Mouse (Mus musculus) heart, adult 9 months (tissue): ENCODE data around the gene Acvr1b.

ENCODE experiments used
- DNase-seq, 2 experiments: peaks; one replicate each; pipeline ENCODE4 v3.0.0; 2022; ENCODE audit warnings: low spot score in 2 of 2

Acvr1b gene

GRCm38 (mm10) chr15:101175131-101175460 is 1.2 kb downstream of the Acvr1b start:
- DNase-seq, result no peak

GRCm38 (mm10) chr15:101175613-101176283 is 1.9 kb downstream of the Acvr1b start:
- DNase-seq, result no peak

GRCm38 (mm10) chr15:101176284-101176680 is 2.4 kb downstream of the Acvr1b start:
- DNase-seq, result peak in 1 of 2 experiments; percentile 34

DNA sequence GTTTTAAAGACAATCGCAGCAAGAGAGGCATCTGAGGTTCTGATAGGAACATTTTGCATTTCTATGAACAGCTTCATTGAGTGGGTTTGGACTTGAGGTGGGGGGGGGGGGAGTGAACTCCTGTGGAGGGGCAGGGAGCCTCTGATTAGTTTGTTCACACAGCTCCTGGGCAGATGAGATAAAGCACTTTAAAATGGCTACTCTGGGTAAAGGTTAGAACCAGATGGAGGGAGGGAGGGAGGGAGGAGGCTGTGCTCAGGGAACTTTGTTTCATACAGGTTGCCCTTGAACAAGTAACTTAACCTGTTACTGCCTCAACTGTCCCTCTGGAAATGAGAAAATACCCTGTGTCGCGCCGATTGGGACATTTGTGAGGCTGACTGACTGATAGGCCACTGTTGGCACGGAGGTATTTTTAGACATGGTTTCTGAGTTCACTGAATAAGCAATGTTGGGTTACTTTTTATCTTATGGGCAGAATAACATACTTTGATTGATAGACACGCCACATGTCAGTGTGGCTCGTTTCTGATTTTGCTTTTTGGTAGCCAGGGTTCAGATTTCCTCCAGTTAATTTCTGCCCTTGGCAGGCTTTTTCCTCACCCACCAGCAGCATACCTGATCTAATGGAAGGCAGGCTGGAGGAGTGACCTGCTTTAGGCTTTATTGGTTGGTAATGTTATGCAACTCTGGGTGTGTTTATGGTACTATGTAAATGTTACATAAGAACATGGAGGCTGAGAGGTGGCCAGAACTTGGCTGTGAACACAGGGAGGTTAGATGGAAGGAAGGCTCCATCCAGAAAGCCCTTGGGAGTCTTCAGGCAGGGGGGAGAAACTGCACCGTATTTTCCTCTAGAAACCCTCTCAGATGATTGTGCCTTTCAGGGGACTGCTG is 3.2 kb downstream of the Acvr1b start:
- DNase-seq, result no peak

GRCm38 (mm10) chr15:101180363-101181105 is 6.7 kb downstream of the Acvr1b start:
- no peak for DNase-seq

DNA sequence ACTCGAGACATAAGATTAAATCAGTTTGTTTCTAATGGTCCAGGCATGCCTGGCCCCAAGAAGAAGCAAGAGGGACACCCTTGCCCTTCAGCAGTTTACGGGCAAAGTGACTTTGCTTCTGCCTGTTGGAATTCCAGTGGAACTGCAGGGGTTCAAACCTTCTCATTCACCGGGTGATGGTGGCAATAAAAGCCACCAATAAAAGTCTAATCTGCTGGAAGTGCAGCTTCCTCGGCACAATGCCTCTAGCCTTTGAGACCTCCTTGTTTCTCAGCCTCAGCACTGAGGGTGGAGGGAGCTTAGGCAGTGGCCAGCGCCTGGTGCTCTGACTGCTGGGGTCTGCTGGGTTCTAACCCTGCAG is 7.2 kb downstream of the Acvr1b start:
- DNase-seq, result no peak

DNA sequence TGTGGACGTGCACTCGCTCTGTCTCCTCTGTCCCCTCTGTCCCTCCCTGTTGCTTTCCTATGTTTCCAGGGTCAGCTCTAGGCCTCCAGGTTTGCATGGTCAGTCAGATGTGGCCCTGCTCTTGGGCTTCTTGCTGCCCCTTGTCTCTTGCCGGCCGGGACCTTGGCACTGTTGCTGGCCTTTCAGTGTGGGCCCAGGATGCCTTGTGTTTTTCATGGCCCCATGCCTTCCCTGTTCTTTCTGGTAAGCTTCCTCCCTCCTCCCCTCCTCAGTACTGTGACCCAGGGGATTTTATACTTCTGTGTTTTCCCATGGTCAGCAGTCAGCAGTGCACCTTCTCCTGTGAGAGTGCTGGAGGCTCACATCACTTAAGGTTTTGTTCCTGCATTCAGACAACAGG is 7.6 kb downstream of the Acvr1b start:
- no peak for DNase-seq

GRCm38 (mm10) chr15:101182676-101183075 is 8.8 kb downstream of the Acvr1b start:
- no peak for DNase-seq

- no peak for DNase-seq
Measured at GRCm38 (mm10) chr15:101184300-101184699, 10.4 kb downstream of the Acvr1b start.

DNA sequence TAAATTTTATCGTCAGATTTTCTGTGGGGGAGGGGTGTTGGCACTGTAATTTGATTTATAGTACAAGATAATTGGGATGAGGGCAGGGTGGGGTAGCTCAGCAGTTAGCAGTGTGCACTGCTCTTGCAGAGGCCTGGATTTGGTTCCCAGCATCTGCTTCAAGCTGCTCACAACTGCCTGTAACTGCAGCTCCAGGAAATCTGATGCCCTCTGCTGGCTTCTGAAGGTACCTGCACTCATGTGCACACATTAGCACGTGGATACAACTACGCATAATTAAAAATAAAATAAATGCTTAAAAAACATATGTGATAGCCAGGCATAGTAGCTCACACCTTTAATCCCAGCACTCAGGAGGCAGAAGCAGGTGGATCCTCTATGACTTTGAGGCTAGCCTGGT is 11.7 kb downstream of the Acvr1b start:
- DNase-seq, result no peak

DNA sequence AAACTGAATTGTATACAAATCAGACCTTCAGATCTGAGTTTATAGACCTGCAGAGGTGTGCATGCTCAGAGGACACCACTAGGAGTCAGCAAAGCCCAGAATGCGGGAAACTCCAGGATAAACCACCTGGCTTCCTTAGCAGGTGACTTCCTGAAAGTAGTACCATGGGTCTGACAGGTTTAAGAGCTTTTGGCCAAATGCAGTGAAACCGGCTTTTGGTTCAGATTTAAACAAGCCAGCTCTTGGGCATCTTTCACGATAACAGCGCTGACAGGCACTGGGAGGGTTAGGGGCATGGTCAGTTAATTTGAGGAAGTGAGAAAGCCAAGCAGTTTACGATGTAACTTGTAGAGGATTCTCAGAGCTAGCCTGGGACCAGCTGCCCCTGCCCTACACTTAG is 14.0 kb downstream of the Acvr1b start:
- DNase-seq, result no peak

DNA sequence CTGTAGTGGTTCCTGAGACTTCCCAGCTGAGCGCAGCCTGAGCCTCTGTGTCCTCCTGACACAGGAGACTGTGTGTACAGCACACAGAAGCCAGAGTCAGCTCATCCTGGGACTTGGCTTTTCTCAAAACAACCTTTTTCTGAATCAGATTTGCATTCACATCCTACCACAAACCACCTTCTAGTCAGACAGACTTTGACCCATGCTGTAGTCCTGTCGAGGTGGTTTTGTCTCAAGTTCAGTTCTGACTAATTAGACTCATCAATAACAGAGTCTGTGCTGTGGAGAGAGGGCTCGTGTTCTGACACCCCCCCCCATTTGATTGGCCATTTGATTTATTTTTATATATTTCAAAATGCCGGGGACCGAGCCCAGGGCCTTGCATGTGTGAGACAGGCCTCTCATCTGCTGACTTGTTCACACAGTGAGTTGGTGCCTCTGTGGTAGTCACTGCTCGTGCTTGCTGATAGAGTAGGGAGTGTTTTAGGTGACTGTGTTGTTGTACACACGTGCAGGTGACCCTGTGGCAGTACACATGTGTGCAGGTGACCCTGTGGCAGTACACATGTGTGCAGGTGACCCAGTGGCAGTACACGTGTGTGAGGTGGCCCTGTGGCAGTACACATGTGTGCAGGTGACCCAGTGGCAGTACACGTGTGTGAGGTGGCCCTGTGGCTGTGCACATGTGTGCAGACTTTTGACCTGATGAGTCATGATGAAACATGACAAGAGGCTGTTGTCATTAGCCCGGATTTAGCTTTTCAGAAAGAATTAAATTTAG is 16.3 kb downstream of the Acvr1b start:
- DNase-seq, result no peak

DNA sequence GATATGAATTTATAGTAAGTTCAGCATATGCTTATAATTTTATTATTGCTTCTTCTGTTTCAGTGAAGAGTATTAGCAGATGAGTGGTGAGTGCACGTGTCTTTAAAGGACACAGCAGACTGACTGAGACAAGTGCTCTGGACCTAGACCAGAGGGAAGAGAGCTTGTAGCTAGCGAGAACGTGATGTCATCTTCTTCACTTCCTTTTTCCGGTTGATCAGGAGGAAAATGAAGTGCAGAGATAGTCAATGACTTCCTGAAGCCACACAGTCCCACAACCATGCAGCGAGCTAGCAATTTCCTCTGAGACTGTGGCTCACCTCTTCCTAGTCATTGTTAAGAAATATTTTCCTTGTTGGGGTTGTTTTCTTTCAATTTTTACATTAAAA is 16.9 kb downstream of the Acvr1b start:
- no peak for DNase-seq

- DNase-seq, result peak; percentile 79 to 82
Measured at GRCm38 (mm10) chr15:101191459-101192259, 17.8 kb downstream of the Acvr1b start.

GRCm38 (mm10) chr15:101192260-101192640 is 18.4 kb downstream of the Acvr1b start:
- no peak for DNase-seq

GRCm38 (mm10) chr15:101192651-101193050 is 18.8 kb downstream of the Acvr1b start:
- no peak for DNase-seq

DNA sequence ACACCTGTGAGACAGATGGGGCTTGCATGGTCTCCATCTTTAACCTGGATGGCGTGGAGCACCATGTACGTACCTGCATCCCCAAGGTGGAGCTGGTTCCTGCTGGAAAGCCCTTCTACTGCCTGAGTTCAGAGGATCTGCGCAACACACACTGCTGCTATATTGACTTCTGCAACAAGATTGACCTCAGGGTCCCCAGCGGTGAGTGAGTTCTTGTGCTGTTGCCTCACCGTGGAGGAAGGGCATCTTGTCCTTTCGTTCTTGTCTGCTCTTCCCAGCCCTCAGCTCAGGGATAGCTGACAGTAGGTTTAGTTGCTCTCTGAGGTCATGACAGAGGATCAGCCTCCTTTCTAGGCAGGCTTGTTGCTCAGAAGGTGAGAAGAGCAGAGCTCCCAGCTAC is 20.1 kb downstream of the Acvr1b start:
- DNase-seq, result no peak

DNA sequence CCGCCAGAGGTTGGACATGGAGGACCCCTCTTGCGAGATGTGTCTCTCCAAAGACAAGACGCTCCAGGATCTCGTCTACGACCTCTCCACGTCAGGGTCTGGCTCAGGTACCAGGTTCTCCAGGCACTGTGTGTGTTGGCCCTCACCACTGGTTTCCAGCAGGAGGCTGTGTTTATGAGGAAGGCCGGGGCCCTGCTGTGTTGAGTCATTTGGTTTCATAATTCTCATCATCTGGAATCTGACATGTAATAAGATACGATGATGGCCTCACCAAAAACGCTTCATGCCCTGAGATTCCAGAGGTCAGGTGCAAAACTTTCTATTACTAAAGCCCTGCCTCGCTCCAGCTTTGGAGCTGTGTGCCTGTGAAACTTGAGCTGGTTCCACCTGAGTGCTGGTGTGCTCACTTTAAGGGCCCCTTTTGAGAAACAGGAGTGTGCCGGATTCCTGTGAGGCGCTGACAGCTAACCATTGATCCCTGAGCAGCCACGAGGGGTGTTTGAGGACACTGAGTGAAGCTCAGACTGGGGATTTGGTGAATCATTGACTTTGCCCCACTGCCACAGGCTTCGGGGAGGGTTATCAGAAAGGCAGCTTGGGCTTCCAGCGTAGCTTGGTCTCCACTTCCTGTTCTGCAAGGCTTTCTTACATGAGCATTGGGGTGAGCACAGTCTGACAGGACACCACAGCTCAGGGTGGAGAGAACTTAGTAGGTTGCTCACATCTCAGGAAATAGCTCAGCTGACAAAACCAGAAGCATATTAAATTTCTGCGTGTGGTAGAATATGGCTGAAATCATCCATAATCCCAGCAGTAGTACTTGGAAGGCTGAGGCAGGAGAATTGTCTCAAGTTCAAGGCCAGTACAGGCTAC is 21.3 kb downstream of the Acvr1b start:
- DNase-seq, result no peak

DNA sequence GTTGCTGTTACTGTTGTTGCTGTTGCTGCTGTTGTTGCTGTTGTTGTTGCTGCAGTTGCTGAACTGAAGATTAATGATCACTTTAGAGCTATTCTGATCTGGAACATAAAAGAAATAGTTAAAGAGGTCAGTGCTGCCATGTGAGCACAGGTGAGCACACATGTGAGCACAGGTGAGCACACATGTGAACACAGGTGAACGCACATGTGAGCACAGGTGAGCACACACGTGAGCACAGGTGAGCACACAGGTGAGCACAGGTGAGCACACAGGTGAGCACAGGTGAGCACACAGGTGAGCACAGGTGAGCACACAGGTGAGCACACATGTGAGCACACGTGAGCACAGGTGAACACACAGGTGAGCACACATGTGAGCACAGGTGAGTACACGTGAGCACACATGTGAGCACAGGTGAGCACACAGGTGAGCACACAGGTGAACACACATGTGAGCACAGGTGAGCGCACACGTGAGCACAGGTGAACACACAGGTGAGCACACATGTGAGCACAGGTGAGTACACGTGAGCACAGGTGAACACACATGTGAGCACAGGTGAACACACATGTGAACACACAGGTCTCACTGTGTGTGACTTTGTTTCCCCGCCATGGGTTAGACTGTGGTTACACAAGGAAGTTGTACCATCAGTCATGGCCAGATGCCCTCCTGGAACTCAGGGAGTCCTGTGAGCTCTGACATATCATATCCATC is 22.4 kb downstream of the Acvr1b start:
- DNase-seq, result no peak
